Mouse (Mus musculus) embryo, embryonic 11.5 days (tissue): Measurements from ENCODE around the gene Slc8b1.
"Not testable (repeated sequence)": the region's sequence is repeated elsewhere in the genome, so short reads cannot be mapped to it uniquely, and the experiment has no call there.

Experiments used
- DNase-seq: peaks from one replicate; pipeline ENCODE4 v3.0.0-alpha.2; 2012; ENCODE audit warnings: low read depth, low spot score

Gene Slc8b1

DNA sequence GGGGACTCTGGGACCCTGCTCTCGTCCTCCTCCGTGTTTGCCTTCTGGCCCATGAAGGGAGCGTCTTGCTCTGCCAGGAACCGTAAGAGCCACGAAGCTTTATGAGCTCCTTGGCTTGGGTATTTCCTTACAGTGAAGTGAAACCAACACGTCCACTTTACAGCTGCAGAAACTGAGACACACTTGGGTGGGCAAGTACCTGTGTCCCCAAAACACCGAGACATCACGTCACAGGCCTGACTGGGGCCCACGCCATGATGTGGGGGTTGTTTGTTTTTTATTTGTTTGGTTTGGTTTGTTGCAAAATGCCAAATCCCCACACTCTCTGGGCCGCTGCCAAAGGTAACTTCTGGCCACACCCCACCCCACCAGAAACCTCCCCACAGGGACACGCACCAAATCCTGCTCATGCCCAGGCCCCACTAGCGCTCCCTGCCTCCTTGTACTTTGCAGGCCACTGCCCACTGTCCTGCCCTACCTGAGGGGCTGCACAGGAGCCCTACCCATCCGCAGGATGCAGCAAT is 15.2 kb upstream of the Slc8b1 start:
- DNase-seq, result no peak

- no peak for DNase-seq
These were observed 13.9 kb upstream of the Slc8b1 start for GRCm38 (mm10) chr5:120497071-120497470.

DNA sequence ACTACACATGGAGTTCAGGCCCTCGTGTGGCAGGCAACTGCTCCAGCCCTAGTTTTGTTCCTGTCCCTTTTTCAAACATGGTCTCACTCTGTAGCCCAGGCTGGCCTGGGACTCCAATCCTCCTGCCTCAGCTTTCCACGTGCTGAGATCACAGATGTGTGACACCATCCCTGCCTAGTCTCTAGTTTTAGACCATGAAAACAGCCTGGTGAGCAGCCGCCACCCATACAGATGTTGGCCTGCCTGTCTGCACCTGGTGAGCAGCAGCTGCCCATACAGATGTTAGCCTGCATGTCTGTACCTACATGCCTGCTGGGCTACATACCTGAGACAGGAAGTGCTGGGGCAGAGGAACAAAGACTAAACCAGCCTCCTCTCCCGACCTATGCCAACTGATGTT is 11.8 kb upstream of the Slc8b1 start:
- no peak for DNase-seq

DNA sequence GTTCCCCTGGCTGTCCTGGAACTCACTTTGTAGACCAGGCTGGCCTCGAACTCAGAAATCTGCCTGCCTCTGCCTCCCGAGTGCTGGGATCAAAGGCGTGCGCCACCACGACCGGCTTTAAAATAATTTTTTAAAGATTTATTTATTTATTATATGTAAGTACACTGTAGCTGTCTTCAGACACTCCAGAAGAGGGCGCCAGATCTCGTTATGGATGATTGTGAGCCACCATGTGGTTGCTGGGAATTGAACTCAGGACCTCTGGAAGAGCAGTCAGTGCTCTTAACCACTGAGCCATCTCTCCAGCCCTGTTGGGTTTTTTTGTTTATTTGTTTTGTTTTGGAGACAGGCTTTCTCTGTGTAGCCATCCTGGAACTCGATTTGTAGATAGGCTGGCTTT is 10.4 kb upstream of the Slc8b1 start:
- not testable (repeated sequence) for DNase-seq

- no peak for DNase-seq
These were observed 8.8 kb upstream of the Slc8b1 start for GRCm38 (mm10) chr5:120502147-120502621.

DNA sequence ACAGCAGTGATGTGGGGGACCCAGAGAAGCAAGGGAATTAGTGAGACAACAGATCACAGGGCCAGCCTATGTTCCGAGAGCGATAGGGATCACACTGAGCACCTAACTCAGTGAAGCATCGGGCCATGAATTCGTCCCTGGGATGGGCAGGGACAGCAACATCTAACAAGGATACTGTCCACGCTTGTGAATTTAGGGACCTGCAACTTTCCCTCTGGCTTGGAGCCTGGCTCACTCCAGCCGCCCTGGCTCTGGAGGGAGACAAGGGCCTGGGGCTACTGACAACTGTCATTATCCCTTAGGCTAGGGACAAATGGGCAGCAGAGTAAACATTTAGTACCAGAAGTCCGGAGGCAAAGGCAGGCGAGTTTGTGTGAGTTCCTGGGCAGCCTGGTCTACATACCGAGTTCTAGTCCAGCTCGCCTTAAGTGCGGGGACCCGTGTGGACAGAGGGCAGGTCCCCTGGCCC is 8.3 kb upstream of the Slc8b1 start:
- no peak for DNase-seq

DNA sequence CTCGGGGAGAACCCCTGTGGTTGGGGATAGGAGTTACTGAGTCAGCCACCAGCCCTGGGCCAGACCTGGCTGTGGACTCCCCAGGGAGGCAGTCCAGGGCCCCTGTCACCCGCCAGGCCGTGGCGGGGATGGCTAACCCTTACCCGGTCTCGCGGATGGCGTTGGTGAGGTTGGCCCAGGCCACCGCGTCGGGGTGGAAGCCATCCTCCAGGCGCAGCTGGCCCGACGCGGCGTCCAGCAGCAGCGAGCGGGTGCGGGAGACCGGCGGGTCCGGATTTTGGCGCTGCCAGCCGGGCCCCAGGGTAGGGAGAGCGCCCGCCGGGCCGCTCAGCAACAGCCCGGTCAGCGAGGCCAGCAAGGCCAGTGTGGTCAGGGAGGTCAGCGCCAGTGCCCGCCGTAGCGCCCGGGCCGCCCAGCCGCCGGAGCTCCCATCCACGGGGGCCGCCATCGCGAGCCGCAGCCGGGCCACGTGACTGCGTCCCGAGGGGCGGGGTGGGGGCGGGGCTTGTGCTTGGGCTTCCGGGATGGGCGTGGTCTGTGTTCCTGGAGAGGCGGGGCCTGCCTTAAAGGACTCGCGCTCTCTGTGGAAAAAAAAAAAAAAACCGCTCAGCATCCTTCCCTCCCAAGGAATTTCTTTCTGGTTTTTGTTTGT is 7.7 kb upstream of the Slc8b1 start, which contains the start of gene Plbd2:
Gene Plbd2 (minus strand): TSS at position 482 of the 652 bp plus-strand sequence.
- DNase-seq, result peak; percentile 86

GRCm38 (mm10) chr5:120505368-120505767 is 5.6 kb upstream of the Slc8b1 start:
- peak; percentile 57 for DNase-seq

DNA sequence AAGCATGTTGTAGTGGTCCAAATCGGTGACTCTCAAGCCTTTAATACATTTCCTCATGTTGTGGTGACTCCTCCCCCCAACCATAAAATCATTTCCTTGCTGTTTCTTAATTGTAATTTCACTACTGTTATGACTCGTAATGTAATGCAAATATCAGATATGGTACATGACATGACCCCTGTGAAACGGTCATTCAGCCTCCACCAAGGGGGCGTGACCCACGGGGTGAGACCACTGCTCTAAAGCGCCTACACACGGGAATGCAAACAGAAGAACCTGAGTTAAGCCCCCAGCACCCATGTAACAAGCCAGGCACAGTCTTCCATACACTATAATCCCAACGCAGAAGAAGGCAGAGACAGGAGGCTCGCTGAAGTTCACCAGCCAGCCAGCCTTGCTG is 5.2 kb upstream of the Slc8b1 start:
- no peak for DNase-seq

DNA sequence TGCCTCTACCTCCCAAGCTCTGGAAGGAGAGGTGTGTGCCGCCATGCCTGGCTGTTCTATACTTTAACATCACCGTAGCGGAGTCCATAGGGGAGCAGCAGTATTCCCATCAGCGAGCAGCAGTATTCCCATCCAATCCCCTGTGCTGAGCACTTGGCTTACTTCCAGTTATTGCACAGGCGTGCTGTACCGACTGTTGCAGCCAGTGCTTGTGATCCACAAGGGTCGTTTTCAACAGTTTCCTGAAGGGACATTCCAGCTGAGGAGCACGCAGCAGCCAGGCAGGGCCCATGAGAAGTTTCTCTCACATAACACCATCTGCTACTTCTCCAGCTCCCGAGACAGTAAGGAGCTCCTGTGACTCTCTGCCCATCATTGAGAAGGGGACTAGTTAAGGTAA is 4.5 kb upstream of the Slc8b1 start:
- no peak for DNase-seq

- DNase-seq, result no peak
These were observed 3.7 kb upstream of the Slc8b1 start for GRCm38 (mm10) chr5:120507311-120507710.

DNA sequence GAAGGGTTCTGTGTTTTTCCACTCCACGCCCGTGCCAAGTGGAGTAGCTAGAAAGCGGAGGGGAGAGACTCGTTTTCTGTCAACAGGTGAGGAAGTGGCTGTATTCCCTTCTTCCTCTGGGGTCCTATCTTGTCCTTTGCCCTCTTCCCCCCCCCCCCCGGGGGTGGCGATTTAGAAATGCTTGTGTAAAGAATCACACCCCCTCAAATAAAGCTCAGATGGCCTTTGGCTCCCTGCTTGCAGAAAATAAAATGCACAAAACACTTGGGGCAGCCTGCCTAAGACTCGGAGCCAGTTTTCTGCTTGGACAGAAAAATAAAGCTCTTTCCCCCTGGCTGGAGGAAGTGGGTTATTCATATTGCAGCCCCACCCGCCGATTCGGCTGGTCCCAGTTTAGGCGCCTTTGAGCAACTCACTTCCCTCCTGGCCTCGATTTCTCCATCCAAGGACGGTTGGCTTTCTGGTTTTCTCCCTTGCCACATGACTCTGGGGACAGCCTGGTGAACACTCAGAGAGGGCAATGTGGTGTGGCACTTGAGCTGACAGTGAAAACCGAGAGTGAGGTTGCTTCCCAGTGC is 764 bp downstream of the Slc8b1 start:
- no peak for DNase-seq

GRCm38 (mm10) chr5:120512911-120513555 is 2.1 kb downstream of the Slc8b1 start:
- DNase-seq, result no peak

DNA sequence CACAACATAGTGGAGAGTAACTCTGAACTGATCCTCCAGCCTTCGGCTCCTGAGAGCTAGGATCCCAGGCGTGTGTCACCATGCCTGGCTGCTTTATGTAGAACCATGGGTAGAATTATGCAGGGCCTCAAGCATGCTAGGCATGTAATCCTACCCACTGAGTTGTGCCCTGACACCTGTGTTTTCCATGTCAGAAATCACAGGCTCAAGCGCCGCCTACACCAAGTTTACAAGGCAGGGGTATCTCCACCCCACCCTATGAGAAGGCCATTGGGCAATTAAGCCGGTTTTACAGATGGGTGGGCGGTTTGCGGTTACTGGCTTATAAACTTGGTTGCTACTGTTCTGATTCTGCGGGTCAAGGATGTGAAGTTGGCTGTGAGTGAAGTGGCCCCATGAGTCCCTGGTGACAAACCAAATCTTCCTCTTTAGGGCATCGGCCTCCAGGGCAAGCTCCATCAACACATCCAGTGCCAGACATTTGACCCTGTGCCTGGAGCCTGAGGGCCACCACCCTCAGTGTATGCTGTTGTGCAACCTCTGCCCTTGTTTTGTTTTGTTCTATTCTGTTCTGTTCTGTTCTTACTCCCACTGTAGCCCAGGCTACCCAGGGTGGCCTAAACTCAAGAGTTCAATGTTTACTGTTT is 3.2 kb downstream of the Slc8b1 start:
- no peak for DNase-seq

- DNase-seq, result no peak
These were observed 3.8 kb downstream of the Slc8b1 start for GRCm38 (mm10) chr5:120514754-120515153.

DNA sequence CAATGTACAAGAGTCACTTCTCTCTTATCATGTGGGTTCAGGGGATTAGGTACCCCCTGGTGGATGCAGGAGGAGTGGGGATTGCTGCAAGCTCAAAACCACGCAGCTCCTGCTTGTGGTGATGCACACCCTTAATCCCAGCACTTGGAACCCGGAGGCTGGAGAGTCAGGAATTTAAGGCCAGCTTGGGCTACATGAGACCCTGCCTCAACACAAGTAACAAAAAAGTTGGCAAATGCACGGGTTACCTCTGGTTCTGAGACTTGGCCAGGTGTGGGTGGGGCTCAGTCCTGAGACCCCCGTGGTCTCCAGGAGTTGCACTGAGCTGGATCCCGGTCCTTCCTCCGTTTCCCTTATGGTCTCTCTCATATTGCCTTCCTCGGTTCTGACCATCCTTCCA is 4.5 kb downstream of the Slc8b1 start:
- no peak for DNase-seq

- no peak for DNase-seq
These were observed 5.4 kb downstream of the Slc8b1 start for GRCm38 (mm10) chr5:120516221-120516984.

DNA sequence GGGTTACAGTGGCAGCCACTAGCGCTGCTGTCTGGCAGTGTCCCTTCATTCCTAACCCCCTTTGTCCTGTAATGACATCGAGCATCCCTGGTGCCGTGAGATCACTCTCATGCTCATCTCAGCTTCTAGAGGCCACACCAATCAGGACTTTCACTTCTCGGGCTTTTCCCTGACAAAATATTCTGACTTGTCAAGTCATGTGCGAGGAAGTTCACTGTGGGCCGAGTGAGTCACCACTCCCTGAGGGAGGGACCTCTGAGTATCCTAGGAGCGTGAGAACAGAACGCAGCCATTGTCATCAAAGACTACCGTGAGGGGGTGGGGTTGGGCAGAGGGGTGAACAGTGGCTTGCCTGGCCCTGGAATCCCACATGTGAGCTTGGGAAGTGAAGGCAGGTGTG is 6.6 kb downstream of the Slc8b1 start:
- DNase-seq, result no peak

GRCm38 (mm10) chr5:120522649-120523048 is 11.7 kb downstream of the Slc8b1 start:
- no peak for DNase-seq

GRCm38 (mm10) chr5:120524736-120525135 is 13.8 kb downstream of the Slc8b1 start:
- DNase-seq, result no peak

DNA sequence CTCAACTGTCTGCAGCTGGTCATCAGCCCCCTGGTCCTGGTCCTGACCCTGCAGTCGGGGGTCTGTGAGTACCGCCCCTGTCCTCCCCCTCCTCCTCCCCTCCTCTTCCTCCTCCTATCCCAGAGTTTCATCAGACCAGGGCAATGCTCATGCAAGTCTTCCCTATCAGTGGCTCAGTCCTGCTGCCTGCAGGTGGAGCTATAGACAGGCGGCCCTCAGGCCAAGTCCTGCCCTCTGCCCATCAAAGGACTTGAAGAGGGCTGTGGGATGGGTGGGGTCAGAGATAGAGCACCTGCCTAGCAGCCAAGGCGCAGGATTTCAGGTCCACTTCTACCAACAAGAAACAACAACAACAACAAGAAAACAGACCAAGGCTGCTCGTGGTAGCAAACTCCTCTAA is 14.8 kb downstream of the Slc8b1 start:
- no peak for DNase-seq
